Mouse (Mus musculus) spleen, adult 2 months (tissue): ENCODE results near the gene Sebox.

Experiments used
- CTCF ChIP-seq: fragments of 200-500 bp; IDR thresholded peaks from 2 replicates; pipeline ENCODE4 v1.5.1; 2011; ENCODE audit warnings: mild to moderate bottlenecking, inconsistent platforms; ENCODE audit not compliant: insufficient read depth, insufficient read length, insufficient replicate concordance; ENCODE audit errors: extremely low read depth
- POLR2A ChIP-seq: fragments of 200-500 bp; IDR thresholded peaks from 2 replicates; pipeline ENCODE4 v1.6.1; 2011; ENCODE audit warnings: low read depth, low read length, inconsistent platforms

DNA sequence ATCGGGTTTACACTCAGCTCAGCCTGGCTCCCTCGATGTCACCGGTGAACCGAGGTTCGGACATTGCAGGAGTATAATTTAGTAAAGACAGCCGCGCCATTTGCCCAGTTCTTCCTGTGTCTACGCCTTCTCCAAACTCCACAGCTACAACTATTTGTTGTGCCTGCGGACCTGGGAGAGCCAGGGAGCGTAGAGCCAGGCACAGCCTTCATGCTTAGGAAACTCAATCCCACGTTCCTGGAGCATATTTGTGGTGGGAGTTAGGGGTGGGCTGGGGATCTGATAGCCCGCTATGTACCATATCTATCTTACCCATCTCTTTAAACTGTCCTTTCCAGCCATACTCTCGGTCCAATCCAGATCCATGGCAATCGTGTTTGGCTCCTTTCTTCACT is 33.4 kb downstream of the Sebox start:
- no peak for TF ChIP-seq CTCF
- TF ChIP-seq POLR2A: no peak
